Mouse (Mus musculus): ENCODE data around the gene Slbp.

The Slbp gene

DNA sequence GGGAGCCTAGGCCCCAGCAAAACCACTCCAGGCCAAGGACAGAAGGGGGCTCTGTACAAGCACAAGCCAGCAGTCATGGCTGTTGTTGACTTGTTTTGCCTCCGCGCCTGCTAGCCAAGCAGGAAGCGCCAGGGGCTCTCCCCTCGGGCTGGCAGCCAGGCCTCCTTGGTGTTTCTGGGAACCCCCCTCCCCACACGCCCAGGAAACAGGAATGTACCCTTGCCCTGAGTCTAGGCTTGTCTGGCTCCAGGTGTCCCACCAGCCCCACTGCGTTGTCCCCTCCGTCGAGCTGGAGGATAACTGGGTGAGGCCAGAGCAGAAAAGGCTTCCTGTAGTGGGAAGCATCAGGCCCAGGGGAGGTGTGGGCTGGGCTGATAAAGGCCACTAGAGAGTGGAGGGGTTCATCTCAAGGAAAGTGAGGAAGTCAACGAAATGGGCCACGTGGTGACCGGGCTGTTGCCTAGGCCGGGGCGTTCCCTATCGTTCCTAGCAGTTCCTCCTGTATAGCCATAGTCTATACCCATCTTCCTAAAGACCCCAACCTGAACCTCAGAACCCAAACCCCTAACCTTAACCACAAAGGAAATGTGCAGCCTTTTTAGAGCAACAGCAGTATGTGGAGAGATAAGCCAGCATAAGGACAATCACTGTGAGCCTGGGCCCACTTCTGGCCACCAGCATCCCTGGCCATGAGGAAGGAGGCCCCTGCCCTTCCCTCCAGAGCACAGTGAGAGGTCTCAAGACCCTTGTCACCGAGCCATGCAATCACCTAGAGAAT, 29.4 kb upstream of the Slbp start:
- DNase-seq (ENCODE audit: low spot score in 2 of 2) = no peak

DNA sequence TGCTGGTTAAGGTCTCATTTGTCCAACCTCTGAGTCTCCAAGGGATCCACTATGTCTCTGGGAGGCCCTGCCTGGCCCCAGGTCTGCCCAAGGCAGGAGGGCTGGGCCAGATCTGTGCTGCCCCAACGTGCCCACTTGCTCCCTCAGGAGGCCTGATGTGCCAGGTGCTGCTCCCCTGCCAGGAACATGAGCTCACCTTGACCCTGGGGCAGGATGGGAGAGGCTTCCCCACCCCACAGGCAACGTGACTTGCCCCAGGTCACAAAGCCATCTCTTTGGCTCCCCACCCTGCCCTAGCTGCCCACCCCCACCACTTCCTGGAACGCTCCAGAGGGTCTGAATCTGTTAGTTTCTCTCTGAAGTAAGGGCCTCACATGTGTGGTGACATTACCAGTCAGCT, 28.7 kb upstream of the Slbp start:
- DNase-seq (ENCODE audit: low spot score in 2 of 2) = no peak

DNA sequence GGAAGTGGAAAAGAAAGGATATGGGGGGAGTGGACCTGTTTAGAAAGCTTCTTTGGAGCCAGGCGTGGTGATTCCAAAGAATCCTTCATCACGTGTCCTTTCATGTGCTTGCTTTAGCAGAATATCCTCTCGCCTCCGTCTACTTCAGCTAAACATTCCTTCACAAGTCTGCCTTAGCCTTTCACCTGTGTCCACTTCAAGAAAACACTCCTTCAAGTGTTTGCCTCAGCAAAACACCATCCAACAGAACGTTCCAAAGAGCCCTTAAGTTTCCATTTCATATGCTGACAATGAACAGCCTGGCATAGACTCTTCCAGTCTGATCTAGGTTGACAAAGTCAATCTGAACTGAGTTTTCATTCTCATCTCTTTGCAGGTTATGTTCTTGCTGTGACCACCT, 25.9 kb upstream of the Slbp start:
- no peak for DNase-seq (ENCODE audit: low spot score in 2 of 2)

DNA sequence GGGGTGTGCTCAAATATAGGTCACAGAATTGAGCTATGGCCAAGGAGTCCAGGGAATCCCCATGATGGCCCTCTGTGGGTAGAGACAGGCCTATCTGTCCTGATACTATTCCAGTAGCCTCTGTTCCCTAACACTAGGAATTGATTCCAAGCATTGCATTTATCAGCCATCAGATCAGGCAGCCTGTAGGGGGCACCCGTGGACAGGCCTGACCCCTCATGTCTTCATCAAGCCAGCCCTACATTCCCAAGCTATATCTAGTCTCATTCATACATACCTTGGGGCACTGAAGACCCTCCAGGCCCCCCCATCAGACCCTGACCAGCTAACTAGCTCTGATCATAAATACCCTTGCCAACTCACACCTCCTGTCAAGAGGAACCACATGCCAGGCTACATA, 23.6 kb upstream of the Slbp start:
- peak in 1 of 2 experiments; percentile 64 for DNase-seq (ENCODE audit: low spot score in 2 of 2)

DNA sequence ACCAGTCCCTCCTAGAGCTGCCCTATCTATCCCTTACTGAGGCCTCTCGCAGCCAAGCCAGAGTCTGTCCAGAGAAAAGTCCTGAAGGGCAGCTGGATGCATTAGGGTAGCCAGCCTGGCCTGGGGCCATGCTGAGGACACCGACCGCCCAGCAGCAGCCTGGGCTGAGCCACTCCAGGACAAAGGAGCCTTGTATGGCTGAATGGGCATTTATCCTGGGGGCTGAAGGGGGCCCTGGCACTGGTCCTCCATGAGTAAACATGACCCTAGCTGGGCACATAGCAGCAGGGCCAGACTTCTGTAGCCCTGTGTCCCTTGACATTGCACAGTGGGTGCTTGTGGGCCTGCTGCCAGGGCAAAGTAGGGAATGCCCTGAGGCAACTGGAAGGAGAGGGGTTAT, 22.1 kb upstream of the Slbp start:
- DNase-seq (ENCODE audit: low spot score in 2 of 2) = peak in 1 of 2 experiments; percentile 39

DNA sequence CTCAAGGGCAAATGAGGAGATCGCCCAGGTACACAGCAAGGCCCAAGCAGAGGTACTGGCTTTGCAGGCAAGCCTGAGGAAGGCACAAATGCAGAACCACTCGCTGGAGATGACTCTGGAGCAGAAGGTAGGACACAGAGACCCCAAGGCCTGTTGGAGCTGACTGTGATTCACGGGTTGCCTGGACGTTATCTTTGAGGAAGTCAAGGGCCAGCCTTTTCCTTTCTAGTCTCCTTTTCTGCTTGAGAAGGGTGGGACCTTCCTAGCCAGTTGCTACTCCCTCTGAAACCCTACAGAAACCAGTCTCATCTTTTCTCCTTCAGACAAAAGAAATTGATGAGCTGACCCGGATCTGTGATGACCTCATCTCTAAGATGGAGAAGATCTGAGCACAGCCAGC, 19.3 kb upstream of the Slbp start:
- no peak for DNase-seq (ENCODE audit: low spot score in 2 of 2)

DNA sequence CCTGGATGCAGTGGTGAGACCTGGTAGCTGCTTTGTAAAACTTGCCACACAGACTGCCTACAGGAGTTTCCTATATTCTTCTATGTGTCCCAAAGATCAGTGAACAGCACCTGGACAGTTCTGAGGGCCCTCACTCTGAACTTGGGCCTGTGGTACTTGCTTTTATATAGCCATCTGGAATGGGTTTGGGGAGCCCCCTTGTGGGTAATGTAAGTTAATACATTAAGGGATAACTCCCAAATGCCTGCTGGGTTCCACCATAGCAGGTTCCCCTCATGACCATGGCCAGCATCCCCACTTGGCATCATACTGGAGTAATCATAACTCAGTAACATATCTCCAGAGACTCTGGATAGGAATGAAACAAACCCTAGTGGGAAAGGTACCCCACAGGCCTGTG, 15.8 kb upstream of the Slbp start:
- DNase-seq (ENCODE audit: low spot score in 2 of 2) = no peak

DNA sequence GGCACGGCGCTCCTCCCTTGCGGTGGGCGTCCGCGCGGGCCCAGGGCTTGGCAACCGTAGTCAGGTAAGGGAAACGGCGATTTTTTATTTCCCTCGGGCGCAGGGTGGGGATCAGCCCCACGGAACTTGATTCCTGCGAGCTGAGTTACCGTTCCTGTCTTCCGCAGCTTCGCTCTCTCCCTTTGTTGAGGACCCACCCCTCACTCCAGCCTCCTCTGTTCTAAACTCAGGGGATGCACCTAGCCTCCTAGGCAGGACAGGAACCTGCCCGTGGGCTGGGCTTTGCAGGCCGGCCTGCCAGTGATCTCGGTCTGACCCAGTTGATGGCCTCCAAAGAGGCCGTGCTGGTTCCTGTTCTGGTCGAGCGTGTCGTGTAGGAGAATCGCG, 6.3 kb upstream of the Slbp start:
- DNase-seq (ENCODE audit: low spot score in 2 of 2) = no peak

DNA sequence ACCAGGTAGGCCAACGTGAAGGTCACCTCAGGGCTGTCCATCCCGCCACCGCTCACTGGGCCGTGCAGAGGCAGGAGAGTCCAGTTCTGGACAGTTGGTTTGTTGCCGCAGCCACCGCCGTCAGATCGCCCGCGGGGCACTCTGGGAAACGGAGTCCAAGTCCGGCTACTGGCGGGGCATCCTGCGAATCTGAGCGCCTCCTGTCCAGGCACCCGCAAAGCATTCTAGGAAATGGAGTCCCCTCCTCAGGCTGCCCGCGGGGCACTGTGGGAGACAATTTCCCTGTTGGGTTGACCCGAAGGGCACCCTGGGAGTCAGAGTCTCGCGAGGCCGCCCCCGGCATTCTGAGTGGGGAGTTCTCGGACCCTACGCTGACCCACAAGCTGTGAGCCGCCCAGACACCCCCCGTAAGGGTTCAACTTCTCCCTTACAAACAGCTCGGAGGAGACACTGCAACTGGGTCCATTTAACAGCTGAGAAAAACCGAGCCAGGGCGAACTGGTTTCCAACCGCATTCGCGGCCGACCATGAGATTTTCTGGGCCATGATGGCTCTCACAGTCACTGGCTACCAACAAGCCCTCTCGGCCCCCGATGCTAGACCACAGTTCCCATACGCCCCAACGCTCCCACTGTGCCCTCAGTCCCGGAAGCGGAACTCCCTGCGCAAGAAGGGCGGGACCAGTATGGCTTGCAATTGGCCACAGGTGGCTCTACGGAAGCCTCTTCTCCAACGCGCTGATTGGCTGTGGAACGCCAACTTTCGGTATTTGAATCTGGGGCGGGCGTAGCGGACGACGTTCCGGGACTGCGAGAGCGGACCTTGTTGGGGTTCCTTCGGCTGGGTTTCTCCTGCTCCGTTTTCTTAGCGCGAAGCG, 5.7 kb upstream of the Slbp start, which contains the start of the genes Tacc3 and Tmem129:
Tacc3 (plus strand) TSS at position 342 of the 877 bp plus-strand sequence.
Tmem129 (minus strand) TSS at position 630 of the 877 bp plus-strand sequence.
- peak; percentile 92 to 95 for DNase-seq (ENCODE audit: low spot score in 2 of 2)

DNA sequence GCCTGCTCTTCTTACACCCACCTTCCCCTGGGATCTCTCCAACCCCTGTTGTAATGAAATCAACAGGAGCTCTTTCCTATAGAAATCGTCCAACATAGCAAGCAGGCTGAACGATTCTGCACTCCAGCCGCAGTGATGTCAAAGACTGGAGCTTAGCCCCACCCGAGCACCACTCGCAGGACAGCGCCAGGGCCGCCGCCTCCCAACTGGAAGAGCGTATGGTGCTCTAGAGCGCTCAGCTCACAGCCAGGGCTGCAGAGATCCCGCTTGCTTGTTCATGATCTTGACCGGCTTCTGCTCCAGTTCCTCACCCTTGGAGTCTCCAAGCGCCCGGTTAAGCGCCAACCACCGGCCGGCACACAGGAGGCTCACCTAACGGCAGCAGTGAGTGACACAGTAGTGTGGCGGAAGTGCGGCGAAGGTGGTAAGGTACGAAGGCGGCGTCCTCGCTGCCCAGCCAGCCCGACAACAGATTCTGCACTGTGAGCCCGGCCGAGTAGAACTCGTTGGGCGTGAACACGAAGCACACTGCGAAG, 4.9 kb upstream of the Slbp start:
- no peak for DNase-seq (ENCODE audit: low spot score in 2 of 2)

DNA sequence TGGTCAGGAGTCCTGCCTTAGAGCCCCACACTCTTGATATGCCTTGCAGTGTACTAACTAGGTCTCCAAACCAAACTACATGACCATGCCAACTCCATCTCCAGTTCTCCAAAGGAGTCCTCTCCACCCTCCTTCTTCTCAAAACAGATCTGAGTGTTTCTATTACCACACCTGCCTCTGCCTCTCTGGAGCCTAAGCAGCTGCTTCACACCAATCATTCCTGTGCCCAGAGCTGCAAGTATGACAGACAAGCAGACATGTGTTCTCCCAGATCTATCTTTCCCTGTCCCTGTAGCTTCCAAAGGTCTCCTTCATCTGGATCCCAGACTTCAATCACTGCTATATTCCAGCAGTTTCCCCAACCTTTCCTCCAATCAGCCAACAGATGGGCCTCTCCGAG, 4.4 kb upstream of the Slbp start:
- no peak for DNase-seq (ENCODE audit: low spot score in 2 of 2)

DNA sequence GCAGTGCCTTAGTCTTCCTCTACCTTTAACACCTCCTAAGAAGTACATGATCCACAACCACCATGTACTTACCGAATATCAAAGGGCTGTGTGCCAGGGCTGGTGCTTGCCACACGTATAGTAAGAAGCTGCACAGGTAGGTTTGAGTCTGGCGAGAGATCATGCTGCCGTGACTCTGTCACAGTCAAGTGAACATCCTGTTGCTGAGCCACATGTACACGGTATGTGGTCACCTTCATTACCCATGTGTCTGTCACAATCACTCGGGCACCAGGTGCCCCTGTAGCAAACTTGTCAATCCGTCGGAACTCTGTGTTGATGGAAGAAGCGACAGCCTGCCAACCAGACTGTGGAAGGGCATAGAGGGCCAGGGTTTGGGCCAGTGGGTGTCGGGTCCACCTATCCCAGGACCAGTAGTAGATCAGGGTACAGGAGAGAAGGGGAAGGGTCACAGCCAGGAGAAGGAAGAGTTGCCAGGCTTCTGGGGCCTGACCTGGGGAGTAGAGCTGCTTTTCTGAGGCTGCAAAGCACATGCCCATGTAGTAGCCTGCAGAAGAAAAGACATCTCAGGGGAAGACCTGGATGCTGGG, 3.0 kb upstream of the Slbp start:
- DNase-seq (ENCODE audit: low spot score in 2 of 2) = no peak

DNA sequence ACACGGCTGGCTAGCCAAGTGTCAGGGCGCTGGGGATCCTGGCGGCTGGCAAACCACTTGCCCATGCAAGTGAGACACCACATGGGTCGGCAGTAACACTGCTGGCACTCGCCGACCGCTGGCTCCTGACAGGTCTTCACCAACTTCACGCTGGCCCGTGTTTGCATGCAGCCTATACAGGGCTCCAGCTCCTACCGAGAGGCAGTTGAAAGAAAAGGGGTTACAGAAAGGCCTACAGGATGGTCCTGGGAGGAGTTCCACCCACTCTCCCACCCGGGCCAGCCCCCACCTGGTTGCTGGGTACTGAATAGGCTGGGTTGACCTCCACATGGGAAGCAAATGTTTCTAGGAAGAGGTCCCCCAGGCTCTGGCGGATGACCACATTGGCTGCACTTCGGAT, 2.0 kb upstream of the Slbp start:
- no peak for DNase-seq (ENCODE audit: low spot score in 2 of 2)

DNA sequence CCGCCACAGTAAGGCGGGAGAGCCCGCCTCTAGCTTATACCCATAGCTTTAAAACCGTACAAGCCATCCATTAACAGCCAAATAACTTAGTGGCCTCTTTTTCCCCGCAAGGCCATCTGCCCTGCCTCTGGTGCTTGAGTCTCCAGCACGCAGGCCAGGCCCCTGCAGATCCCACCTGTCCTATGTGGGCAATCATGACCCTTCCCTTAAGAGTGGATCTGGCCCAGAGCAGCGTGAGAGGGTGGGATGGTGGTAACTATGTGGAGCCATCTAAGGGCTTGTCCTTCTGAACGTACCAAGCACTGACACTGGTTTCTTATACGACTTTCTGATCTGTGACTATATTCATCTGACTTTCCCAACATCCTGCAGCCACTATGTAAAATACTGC, 404 bp upstream of the Slbp start:
- DNase-seq (ENCODE audit: low spot score in 2 of 2) = no peak

DNA sequence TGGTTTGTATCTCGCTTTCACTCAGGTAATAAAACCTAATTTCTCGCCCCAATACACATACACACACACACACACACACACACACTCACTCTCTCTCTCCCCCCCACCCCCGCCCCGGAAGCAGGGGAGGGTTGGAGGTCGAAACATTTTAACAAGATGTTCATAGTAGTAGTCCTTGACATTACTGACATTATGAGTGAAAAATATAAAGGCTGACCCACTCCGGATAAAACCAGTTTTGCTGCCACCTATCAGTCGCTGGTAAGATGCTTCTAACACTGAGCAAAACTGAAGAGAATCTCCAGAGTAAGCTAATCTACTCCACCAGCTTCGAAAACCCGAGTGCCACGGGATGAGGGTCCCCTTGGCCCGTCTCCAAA, 843 bp downstream of the Slbp start:
- DNase-seq (ENCODE audit: low spot score in 2 of 2) = no peak

DNA sequence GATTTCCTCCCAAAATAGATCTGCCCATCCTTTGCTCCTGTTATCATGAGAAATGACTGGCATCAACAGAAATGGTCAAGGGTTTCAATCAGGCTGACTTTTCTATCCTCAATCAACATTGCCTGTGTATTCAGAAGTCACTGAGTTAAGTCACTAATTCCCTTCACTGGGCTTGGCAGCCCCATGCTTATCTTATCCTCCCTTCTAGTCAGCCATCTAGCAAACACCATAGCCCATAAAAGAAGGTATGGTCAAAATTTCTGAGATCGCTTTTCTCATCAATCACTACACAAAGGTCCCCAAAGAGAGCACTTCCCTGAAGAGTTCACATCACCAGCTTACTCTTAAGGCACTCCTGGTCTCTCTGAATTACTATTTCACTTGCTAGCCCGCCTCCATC, 1.4 kb downstream of the Slbp start:
- DNase-seq (ENCODE audit: low spot score in 2 of 2) = no peak

DNA sequence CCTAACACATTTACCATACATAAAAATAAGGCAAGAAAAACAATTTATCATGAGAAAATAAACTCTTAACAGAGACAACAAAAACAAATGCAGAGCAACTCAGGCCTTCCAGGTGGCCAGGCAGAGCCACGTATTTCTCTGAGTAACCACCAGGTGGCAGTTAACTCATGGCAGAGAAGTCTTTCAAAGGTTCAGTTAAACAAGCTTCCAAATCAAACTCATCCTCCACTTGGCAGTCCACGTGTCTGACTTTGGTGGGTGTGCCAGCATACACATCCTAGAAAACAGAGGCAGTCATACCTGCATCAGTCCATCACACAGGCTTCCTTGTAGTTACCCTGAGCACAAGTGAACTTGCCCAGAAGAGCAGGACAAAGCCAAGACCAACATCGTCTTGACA, 11.7 kb downstream of the Slbp start:
- peak in 1 of 2 experiments; percentile 42 for DNase-seq (ENCODE audit: low spot score in 2 of 2)

DNA sequence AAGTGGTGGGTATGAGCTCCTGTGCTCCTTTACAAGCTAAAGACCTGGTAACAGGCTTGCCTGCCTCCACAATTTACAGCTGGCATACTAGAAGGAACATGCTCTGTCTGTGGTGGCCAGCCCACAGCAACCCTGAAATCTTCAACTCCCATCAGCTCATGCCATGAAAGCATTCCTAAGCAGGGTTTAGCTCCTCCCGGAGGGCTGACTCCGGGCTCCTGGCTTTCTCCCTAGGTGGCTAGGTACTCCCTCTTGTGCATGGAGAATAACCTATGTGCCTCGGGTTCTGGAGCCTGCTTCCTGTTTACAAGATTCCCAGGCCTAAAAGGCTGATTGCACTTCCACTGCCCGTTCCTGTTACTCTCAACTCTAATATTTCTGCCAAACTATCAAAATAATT, 13.5 kb downstream of the Slbp start:
- no peak for DNase-seq (ENCODE audit: low spot score in 2 of 2)

DNA sequence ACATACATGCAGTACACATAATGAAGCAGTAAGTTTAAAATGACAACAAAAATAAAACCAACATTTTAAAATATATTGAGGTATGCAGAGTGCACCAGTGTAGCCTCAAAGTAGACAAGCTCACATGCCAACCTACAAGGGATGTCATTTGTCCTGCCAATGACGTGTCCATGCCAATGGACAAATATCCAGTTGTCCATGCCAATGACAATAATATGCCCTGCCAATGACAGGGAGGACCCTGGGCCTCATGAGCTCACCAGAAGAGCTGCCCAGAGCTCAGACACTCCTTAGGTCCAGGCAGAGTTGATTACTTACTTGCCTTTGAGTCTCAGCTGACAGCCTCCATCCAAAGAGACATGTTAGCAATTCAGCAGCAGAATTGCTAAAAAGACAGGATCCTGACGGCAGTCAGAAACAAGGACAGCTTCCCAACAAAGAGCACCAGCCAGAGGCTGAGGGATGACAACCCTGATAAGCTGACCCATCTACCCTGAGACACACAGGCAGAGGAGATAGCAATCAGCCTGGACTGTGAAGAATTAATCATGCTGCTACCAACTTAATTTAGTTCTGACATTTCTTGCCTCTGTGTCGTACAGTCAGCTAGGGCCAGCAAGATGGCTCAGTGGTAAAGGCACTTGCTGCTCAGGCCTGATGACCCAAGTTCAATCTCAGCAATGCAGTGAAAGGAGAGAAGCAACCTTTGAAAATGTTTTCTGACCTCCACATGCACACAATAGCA, 14.6 kb downstream of the Slbp start:
- DNase-seq (ENCODE audit: low spot score in 2 of 2) = no peak

DNA sequence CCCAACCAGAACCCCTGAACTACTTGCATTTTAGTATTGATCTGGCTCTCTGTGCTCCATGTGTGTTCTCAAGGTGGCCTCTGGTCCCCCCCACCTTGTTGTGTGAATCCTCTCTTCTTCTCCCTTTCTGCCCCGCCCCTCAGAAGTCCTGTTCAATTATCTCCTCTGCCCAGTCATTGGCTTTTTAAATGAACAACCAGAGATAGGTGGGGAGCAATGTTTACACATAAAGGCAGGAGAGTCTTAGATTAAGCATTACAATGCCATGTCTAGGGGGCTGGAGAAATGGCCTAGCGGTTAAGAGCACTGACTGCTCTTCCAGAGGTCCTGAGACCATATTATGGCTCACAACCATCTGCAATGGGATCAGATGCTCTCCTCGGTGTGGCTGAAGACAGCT, 17.0 kb downstream of the Slbp start:
- no peak for DNase-seq (ENCODE audit: low spot score in 2 of 2)

DNA sequence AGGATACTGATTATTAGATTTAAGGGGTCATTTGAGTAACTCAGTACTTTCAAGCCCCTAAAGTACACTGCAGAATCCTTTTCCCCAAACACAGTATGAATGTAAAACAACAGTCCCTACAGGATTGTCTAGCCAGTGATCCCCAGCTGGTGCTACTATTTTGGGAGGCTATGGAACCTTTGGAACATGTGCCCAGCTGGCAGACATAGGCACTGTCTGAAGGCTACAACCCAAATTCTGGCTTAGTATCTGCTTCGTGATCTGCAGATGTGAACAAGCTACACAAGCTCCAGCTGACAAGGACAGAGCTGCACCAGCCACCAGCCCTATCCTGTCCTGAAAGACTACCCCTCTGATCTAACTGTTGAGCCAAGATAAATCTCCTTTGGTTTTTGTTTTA, 19.8 kb downstream of the Slbp start:
- DNase-seq (ENCODE audit: low spot score in 2 of 2) = no peak

DNA sequence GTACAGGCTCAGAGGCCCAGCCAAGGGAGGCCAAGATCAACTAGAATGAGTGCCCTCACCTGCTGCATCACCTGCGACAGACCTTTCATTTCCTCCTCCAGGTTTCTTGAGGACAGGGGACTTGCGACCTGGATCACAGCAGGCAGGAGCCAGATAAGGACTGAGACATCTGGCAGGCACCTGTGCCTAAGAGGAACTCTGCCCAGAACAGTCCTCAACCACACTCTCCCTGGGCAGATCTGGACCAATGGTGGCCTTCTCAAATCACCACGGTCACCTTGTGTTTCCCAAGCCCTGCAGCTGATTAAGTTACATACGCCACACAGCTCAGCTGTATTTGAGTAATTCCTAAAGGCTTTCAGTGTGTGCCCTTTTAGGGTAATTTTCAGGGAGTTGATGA, 21.8 kb downstream of the Slbp start:
- no peak for DNase-seq (ENCODE audit: low spot score in 2 of 2)

Data from cerebellum, postnatal 4 days (tissue).